Mouse (Mus musculus): ENCODE data around the gene Tex2. TPM values are rescaled to one million over a fixed set of nuclear protein-coding genes. Genes with fewer than 3 reads are reported as not detected.

The Tex2 gene
- 8.4 and 12.7 TPM in 2 replicates for polyA plus RNA-seq (2015; fragmentation: Nextera tagmentation; extraction: Ambion mirVana)

GRCm38 (mm10) chr11:106612961-106613637, at the start of gene Tex2:
Tex2 (minus strand) TSS chr11:106613423.

GRCm38 (mm10) chr11:106487733-106488115, 125.5 kb downstream of the Tex2 start, which contains the start of gene Ern1:
Ern1 (minus strand) TSS chr11:106487852.

Other genes starting within 250 kb of the Tex2 start
- not detected in 2 replicates for gene Prr29, start 248.0 kb downstream of the Tex2 start, polyA plus RNA-seq (2015; fragmentation: Nextera tagmentation; extraction: Ambion mirVana)
- gene Icam2, start 225.3 kb downstream of the Tex2 start, polyA plus RNA-seq (2015; fragmentation: Nextera tagmentation; extraction: Ambion mirVana) = 26.4 and 37.7 TPM in 2 replicates
- gene Ern1, start 125.6 kb downstream of the Tex2 start, polyA plus RNA-seq (2015; fragmentation: Nextera tagmentation; extraction: Ambion mirVana) = 8.6 and 23.4 TPM in 2 replicates
- gene Pecam1, start 137.2 kb upstream of the Tex2 start, polyA plus RNA-seq (2015; fragmentation: Nextera tagmentation; extraction: Ambion mirVana) = 19.2 and 37.0 TPM in 2 replicates
- 2.2 and 3.3 TPM in 2 replicates for gene Milr1, start 137.8 kb upstream of the Tex2 start, polyA plus RNA-seq (2015; fragmentation: Nextera tagmentation; extraction: Ambion mirVana)
- 14.3 and 14.6 TPM in 2 replicates for gene Polg2, start 166.1 kb upstream of the Tex2 start, polyA plus RNA-seq (2015; fragmentation: Nextera tagmentation; extraction: Ambion mirVana)
- gene Ddx5, start 175.8 kb upstream of the Tex2 start, polyA plus RNA-seq (2015; fragmentation: Nextera tagmentation; extraction: Ambion mirVana) = 169 and 248 TPM in 2 replicates
- 7.0 and 11.5 TPM in 2 replicates for gene Cep95, start 175.8 kb upstream of the Tex2 start, polyA plus RNA-seq (2015; fragmentation: Nextera tagmentation; extraction: Ambion mirVana)

Measured in adrenal gland, postnatal 0 days (tissue).